In the genomic region with DNA sequence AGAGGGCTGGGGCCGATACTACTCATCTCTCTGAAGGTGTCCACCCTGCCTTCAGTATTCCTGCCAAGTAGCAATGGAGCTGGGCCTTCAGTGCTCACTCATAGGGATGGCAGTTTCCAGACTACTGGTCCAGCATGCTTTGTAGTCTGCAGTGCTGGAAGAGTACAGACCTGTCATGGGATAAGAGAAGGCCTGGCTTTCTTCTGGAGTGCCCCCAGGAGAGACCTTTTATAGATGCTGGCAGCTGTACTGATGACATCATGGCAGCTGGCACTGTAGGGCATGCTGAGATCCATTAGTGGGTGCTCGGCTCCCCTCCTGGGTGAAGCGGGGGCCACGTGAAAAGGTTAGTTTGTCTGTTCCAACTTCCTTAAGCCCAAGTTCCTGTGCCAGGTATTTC, we compare ENCODE assay signal across 23 mouse cellular contexts.
DNase-seq lines count a peak whose midpoint lies in the region; ATAC-seq and TF ChIP-seq lines count a peak whose summit lies in the region.
"Had no signal": no experiment of that assay in that cellular context is flagged by ENCODE, and none has a peak within 500 bp of the region (broad histone marks: within the 10 kb centered on the region; RNA-seq: fewer than 3 reads in every experiment).

No protein-coding gene starts in this region.

- H3K36me3 ChIP-seq in forebrain, embryonic 16.5 days (ENCODE audit: control insufficient read depth, insufficient read depth): no peaks in the 10 kb centered on the region
- no peaks in the 10 kb centered on the region for H3K36me3 ChIP-seq in forebrain, embryonic 10.5 days (replicated peaks)
- no peaks in the 10 kb centered on the region for H3K36me3 ChIP-seq in embryonic facial prominence, embryonic 15.5 days
- no peaks in the 10 kb centered on the region for H3K36me3 ChIP-seq in stomach, postnatal 0 days (ENCODE audit: control insufficient read depth, insufficient read depth, low read length)
- H3K36me3 ChIP-seq: embryonic facial prominence, embryonic 12.5 days; hindbrain, embryonic 15.5 days; kidney, embryonic 15.5 days; limb, embryonic 12.5 days; liver, embryonic 15.5 days; midbrain, embryonic 13.5 days; neural tube, embryonic 12.5 days had no signal

- TF ChIP-seq POLR2A in lung, adult 2 months (IDR thresholded peaks at IDR 0.05; ENCODE audit: borderline replicate concordance, extremely low read depth, low read depth, low read length): no peak

- H3K4me2 ChIP-seq in forebrain, embryonic 16.5 days (ENCODE audit: low read length): no peak overlapping the region
- H3K4me2 ChIP-seq in embryonic facial prominence, embryonic 15.5 days (replicated peaks): no peak overlapping the region
- no peak overlapping the region for H3K4me2 ChIP-seq in stomach, postnatal 0 days (replicated peaks; ENCODE audit: low read depth)
- H3K4me2 ChIP-seq: embryonic facial prominence, embryonic 12.5 days; hindbrain, embryonic 15.5 days; kidney, embryonic 15.5 days; limb, embryonic 12.5 days; liver, embryonic 15.5 days; midbrain, embryonic 13.5 days; neural tube, embryonic 12.5 days had no signal

- H3K9me3 ChIP-seq in forebrain, embryonic 16.5 days (ENCODE audit: control insufficient read depth, low read length): peaks cover 2% of the 10 kb centered on the region; the same call in 1 of the 2 replicates
- no peaks in the 10 kb centered on the region for H3K9me3 ChIP-seq in forebrain, embryonic 10.5 days
- H3K9me3 ChIP-seq in embryonic facial prominence, embryonic 15.5 days (replicated peaks): no peaks in the 10 kb centered on the region
- H3K9me3 ChIP-seq in stomach, postnatal 0 days (ENCODE audit: control insufficient read depth, low read length): no peaks in the 10 kb centered on the region
- H3K9me3 ChIP-seq: embryonic facial prominence, embryonic 12.5 days; hindbrain, embryonic 15.5 days; kidney, embryonic 15.5 days; liver, embryonic 15.5 days; midbrain, embryonic 13.5 days; neural tube, embryonic 12.5 days had no signal

- no peak for TF ChIP-seq CTCF in stomach, postnatal 0 days (IDR thresholded peaks at IDR 0.05; ENCODE audit: low read depth)
- TF ChIP-seq CTCF in lung, adult 2 months (IDR thresholded peaks at IDR 0.05; ENCODE audit: insufficient read depth, low read length): no peak

- H3K4me3 ChIP-seq in forebrain, embryonic 16.5 days (replicated peaks; ENCODE audit: low read length): no peak overlapping the region
- H3K4me3 ChIP-seq in forebrain, embryonic 10.5 days: no peak overlapping the region
- no peak overlapping the region for H3K4me3 ChIP-seq in embryonic facial prominence, embryonic 15.5 days (replicated peaks)
- H3K4me3 ChIP-seq in stomach, postnatal 0 days (ENCODE audit: low read depth, low read length): no peak overlapping the region
- no peak overlapping the region for H3K4me3 ChIP-seq in lung, adult 2 months (replicated peaks; ENCODE audit: extremely low read depth, low read depth, low read length)
- H3K4me3 ChIP-seq: embryonic facial prominence, embryonic 12.5 days; hindbrain, embryonic 15.5 days; kidney, embryonic 15.5 days; limb, embryonic 12.5 days; liver, embryonic 15.5 days; midbrain, embryonic 13.5 days; neural tube, embryonic 12.5 days had no signal

- DNase-seq in forebrain, embryonic 10.5 days (ENCODE audit: extremely low spot score, low spot score): no peak
- peak; percentile 5 for DNase-seq in layer of hippocampus, adult 11-12 months (ENCODE audit: low spot score)
- DNase-seq in layer of hippocampus, postnatal 10 days (ENCODE audit: low spot score in 2 of 2): no peak
- DNase-seq in stomach, postnatal 0 days (ENCODE audit: low spot score): peak; percentile 17
- no peak for DNase-seq in lung, adult 2 months
- DNase-seq: B cell, adult 2 months; cerebellum, adult 9-10 months; gastrocnemius, postnatal 14 days; heart, postnatal 36 days; kidney, postnatal 4 days; spleen, adult 18-20 months; thymus, postnatal 36 days had no signal

- no peaks in the 10 kb centered on the region; the same call in 1 of the 2 replicates for H3K4me1 ChIP-seq in forebrain, embryonic 16.5 days (replicated peaks; ENCODE audit: control insufficient read depth, insufficient read depth, low read length)
- H3K4me1 ChIP-seq in forebrain, embryonic 10.5 days: no peaks in the 10 kb centered on the region
- H3K4me1 ChIP-seq in embryonic facial prominence, embryonic 15.5 days: peaks cover 13% of the 10 kb centered on the region
- H3K4me1 ChIP-seq in stomach, postnatal 0 days (replicated peaks; ENCODE audit: control insufficient read depth, insufficient read depth): no peaks in the 10 kb centered on the region
- H3K4me1 ChIP-seq in lung, adult 2 months (ENCODE audit: control insufficient read depth, insufficient read depth, low read length): no peaks in the 10 kb centered on the region
- H3K4me1 ChIP-seq: embryonic facial prominence, embryonic 12.5 days; hindbrain, embryonic 15.5 days; liver, embryonic 15.5 days; neural tube, embryonic 12.5 days had no signal

- TF ChIP-seq EP300 in stomach, postnatal 0 days (optimal IDR thresholded peaks at IDR 0.05): no peak

- no peaks in the 10 kb centered on the region; the same call in 1 of the 2 replicates for H3K27me3 ChIP-seq in forebrain, embryonic 16.5 days (replicated peaks; ENCODE audit: control insufficient read depth, insufficient read depth, low read length)
- H3K27me3 ChIP-seq in forebrain, embryonic 10.5 days (ENCODE audit: poor library complexity, severe bottlenecking): peaks cover 37% of the 10 kb centered on the region
- no peaks in the 10 kb centered on the region for H3K27me3 ChIP-seq in embryonic facial prominence, embryonic 15.5 days
- H3K27me3 ChIP-seq in stomach, postnatal 0 days (ENCODE audit: control insufficient read depth, insufficient read depth, low read length): no peaks in the 10 kb centered on the region
- H3K27me3 ChIP-seq: embryonic facial prominence, embryonic 12.5 days; hindbrain, embryonic 15.5 days; limb, embryonic 12.5 days; liver, embryonic 15.5 days; midbrain, embryonic 13.5 days; neural tube, embryonic 12.5 days had no signal

- no peak overlapping the region for H3K27ac ChIP-seq in forebrain, embryonic 16.5 days (ENCODE audit: low read length)
- H3K27ac ChIP-seq in forebrain, embryonic 10.5 days: no peak overlapping the region
- H3K27ac ChIP-seq in embryonic facial prominence, embryonic 15.5 days (replicated peaks): 0 out of 2 replicates have a peak overlapping the region, but pooled peaks have one; percentile 18
- no peak overlapping the region for H3K27ac ChIP-seq in stomach, postnatal 0 days (replicated peaks)
- H3K27ac ChIP-seq: embryonic facial prominence, embryonic 12.5 days; hindbrain, embryonic 15.5 days; kidney, embryonic 15.5 days; limb, embryonic 12.5 days; liver, embryonic 15.5 days; midbrain, embryonic 13.5 days; neural tube, embryonic 12.5 days had no signal

- no peak overlapping the region for H3K9ac ChIP-seq in forebrain, embryonic 16.5 days (replicated peaks; ENCODE audit: low read depth, low read length)
- no peak overlapping the region for H3K9ac ChIP-seq in embryonic facial prominence, embryonic 15.5 days
- no peak overlapping the region for H3K9ac ChIP-seq in stomach, postnatal 0 days (ENCODE audit: low read length)
- H3K9ac ChIP-seq: embryonic facial prominence, embryonic 12.5 days; hindbrain, embryonic 15.5 days; kidney, embryonic 15.5 days; limb, embryonic 12.5 days; liver, embryonic 15.5 days; midbrain, embryonic 13.5 days; neural tube, embryonic 12.5 days had no signal

- 39% methylated on average over 4 of the region's 4 CpGs for WGBS in forebrain, embryonic 16.5 days
- WGBS in forebrain, embryonic 10.5 days: 93% methylated on average over 4 of the region's 4 CpGs
- 65% methylated on average over 4 of the region's 4 CpGs for WGBS in embryonic facial prominence, embryonic 15.5 days
- 64% methylated on average over 4 of the region's 4 CpGs for WGBS in stomach, postnatal 0 days
- WGBS in lung, adult 2 months: 84% methylated on average over 4 of the region's 4 CpGs

- ATAC-seq in forebrain, embryonic 16.5 days: peak; percentile 63; the same call in 1 of the 2 replicates
- ATAC-seq in embryonic facial prominence, embryonic 15.5 days (ENCODE audit: insufficient number of reproducible peaks, low FRiP score, low TSS enrichment, low read depth): no peak
- no peak; the same call in 1 of the 2 replicates for ATAC-seq in stomach, postnatal 0 days (ENCODE audit: low FRiP score, low TSS enrichment)
- ATAC-seq: intestine, embryonic 16.5 days; lung, postnatal 0 days; midbrain, embryonic 13.5 days had no signal

Comparison
In these comparisons a context has a peak if more than half of its experiments do, and no peak if none do; other contexts are left out.
1. DNase-seq: peak in layer of hippocampus, adult 11-12 months (single experiment) and stomach, postnatal 0 days (single experiment); none in forebrain, embryonic 10.5 days (single experiment), layer of hippocampus, postnatal 10 days (0 of 2) and lung, adult 2 months (single experiment).